Mouse (Mus musculus): ENCODE results near the gene Zscan21. TPM values are rescaled to one million over a fixed set of nuclear protein-coding genes. Genes with fewer than 3 reads are reported as not detected.
"Not testable (repeated sequence)": the region's sequence is repeated elsewhere in the genome, so short reads cannot be mapped to it uniquely, and the experiment has no call there.

Gene Zscan21
- polyA plus RNA-seq, 1 experiment from 2014 or later: 44.2 TPM

DNA sequence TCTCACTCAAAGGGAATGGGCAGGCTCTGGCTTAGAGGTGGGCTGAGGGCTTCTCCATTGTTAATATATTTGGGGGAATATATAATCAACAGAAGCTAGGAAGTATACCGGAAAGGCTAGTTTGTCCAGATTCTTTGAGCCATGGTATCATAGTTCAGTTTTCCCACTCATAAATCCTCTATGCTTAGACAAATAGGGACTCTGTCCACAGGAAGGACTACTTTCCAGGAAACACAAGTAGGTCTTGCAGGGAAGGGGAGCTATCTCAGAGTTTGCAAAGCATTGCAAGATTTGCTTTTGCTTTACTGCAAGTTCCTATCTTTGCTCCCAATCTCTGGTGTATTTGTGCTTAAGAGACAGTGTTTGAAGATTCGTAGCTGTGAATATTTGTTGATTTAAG, 11.7 kb upstream of the Zscan21 start:
- Histone ChIP-seq H3K4me3 (ENCODE audit: low read length) (no peak overlapping the region), H3K4me2 (ENCODE audit: low read depth, low read length) (peak overlapping the region; percentile 7; the same call in 1 of the 2 replicates), H3K9me3 (ENCODE audit: control insufficient read depth, low read length) (no peaks in the 10 kb centered on the region), H3K4me1 (ENCODE audit: control insufficient read depth, insufficient read depth, low read length) (no peaks in the 10 kb centered on the region), H3K27ac (ENCODE audit: low read length) (no peak overlapping the region), H3K36me3 (ENCODE audit: control insufficient read depth, insufficient read depth, low read length) (peaks cover 15% of the 10 kb centered on the region; the same call in 1 of the 2 replicates), H3K27me3 (replicated peaks; ENCODE audit: control insufficient read depth, insufficient read depth, low read length) (no peaks in the 10 kb centered on the region), H3K9ac (ENCODE audit: low read depth, low read length) (no peak overlapping the region)
- ATAC-seq: peak; percentile 80
- 58% methylated on average over 2 of the region's 2 CpGs for WGBS

DNA sequence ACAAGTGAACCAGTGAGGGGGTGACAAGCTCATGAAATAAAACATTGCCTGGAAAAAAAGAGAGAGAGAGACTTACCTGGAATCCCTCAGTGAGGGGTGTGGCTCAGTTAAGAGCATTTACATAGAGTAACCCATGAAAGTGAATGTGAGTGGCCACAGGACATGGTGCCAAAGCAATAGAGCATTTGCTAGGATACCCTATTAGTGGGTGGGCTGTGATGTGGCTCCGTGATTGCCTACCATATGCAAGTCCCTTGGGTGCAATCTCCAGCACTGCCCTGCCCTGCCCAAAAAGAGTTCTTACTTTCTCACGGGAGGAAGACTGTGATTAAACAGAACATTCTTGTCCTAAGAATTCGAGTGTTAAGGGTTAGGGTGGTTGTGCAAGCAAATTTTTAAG, 9.6 kb upstream of the Zscan21 start:
- H3K4me1 ChIP-seq (ENCODE audit: control insufficient read depth, insufficient read depth, low read length): no peaks in the 10 kb centered on the region
- WGBS: 56% methylated on average over 3 of the region's 3 CpGs
- H3K27me3 ChIP-seq (replicated peaks; ENCODE audit: control insufficient read depth, insufficient read depth, low read length): no peaks in the 10 kb centered on the region
- no peaks in the 10 kb centered on the region for H3K9me3 ChIP-seq (ENCODE audit: control insufficient read depth, low read length)
- no peak overlapping the region for H3K9ac ChIP-seq (ENCODE audit: low read depth, low read length)
- H3K27ac ChIP-seq (ENCODE audit: low read length): no peak overlapping the region
- H3K4me3 ChIP-seq (ENCODE audit: low read length): no peak overlapping the region
- H3K4me2 ChIP-seq (ENCODE audit: low read depth, low read length): no peak overlapping the region
- H3K36me3 ChIP-seq (ENCODE audit: control insufficient read depth, insufficient read depth, low read length): no peaks in the 10 kb centered on the region
- no peak for ATAC-seq

DNA sequence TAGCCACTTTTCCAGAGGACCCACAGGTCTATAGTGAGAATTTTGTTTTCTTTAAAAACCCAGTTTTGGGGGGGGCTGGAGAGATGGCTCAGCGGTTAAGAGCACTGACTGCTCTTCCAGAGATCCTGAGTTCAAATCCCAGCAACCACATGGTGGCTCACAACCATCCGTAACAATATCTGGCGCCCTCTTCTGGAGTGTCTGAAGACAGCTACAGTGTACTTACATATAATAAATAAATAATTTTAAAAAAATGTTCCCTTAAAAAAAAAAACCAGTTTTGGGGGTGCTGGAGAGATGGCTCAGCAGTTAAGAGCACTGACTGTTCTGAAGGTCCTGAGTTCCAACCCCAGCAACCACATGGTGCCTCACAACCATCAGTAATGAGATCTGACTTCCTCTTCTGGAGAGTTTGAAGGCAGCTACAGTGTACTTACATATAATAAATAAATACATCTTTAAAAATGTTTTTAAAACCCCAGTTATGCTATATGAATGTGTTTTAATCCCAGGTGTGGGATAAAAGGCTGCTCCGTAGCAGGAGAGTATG, 6.8 kb upstream of the Zscan21 start:
- WGBS: 56% methylated on average over 4 of the region's 4 CpGs

DNA sequence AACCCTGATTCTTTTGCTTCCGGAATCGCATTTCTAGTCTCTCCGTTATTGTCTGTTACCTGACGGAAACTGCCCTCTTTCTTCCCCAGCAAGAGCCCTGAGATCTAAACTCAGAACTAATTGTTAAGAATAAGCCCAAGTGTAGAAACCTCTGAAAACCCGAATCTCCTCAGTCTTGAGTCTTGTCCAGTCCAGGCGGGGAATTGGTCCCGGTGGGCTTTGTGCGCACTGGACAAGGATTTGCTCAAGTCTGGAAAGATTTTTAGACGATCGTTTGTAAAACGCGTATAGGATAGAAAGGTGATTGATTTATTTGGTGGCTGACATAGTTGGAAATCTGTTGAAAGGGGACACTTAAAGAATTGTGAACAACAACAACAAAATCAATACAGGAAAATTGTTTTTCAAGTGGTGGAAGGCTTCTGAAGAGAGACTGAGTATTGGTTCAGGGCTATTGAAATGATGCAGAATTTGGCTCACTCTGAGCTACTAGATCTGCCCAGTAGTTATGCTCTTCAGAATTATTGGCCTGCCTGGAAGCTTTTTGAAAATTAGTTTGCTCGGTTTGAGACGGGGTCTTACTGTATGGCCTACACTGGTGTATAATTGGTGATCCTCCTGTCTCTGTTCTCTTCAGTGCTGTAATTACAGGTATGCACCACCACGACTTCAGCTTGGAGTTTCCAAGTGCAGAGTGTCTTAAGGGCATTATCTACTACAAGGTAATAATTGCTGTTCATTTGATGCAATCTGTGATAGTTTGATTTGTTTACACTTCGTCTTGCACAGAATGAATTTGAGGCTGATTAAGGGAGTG, 704 bp downstream of the Zscan21 start:
- WGBS: 6% methylated on average over 16 of the region's 16 CpGs
- ATAC-seq: peak; percentile 50
- H3K27ac ChIP-seq (ENCODE audit: low read length): peak overlapping the region; percentile 88

More for the DNA sequence above, 6.8 kb upstream of the Zscan21 start:
- ATAC-seq; H3K27me3 ChIP-seq (replicated peaks; ENCODE audit: control insufficient read depth, insufficient read depth, low read length); H3K9ac ChIP-seq (ENCODE audit: low read depth, low read length); H3K4me3 ChIP-seq (ENCODE audit: low read length); H3K4me2 ChIP-seq (ENCODE audit: low read depth, low read length); H3K4me1 ChIP-seq (ENCODE audit: control insufficient read depth, insufficient read depth, low read length); H3K27ac ChIP-seq (ENCODE audit: low read length); H3K36me3 ChIP-seq (ENCODE audit: control insufficient read depth, insufficient read depth, low read length); H3K9me3 ChIP-seq (ENCODE audit: control insufficient read depth, low read length): not testable (repeated sequence)

DNA sequence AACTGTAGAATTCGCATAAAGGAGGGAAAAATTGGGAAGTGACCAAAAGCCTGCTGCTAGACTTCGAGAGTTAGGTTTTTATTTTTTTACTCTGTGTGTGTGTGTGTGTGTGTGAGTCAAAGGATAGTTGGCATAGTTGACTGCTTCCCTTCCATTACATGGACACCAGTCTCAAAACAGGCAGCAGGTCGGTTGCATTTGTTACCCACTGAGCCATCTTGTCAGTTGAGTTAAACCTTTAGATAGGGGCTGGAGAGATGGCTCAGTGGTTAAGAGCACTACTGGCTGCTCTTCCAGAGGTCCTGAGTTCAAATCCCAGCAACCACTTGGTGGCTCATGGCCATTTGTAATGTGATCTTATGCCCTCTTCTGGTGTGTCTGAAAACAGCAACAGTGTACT, 1.3 kb downstream of the Zscan21 start:
- H3K9ac ChIP-seq (ENCODE audit: low read depth, low read length): peak overlapping the region; percentile 71
- peaks cover 1% of the 10 kb centered on the region for H3K36me3 ChIP-seq (ENCODE audit: control insufficient read depth, insufficient read depth, low read length)
- H3K4me3 ChIP-seq (ENCODE audit: low read length): peak overlapping the region; percentile 59
- H3K27ac ChIP-seq (ENCODE audit: low read length): no peak overlapping the region
- H3K9me3 ChIP-seq (ENCODE audit: control insufficient read depth, low read length): no peaks in the 10 kb centered on the region
- H3K27me3 ChIP-seq (replicated peaks; ENCODE audit: control insufficient read depth, insufficient read depth, low read length): no peaks in the 10 kb centered on the region
- peak overlapping the region; percentile 58 for H3K4me2 ChIP-seq (ENCODE audit: low read depth, low read length)
- 63% methylated on average over 3 of the region's 3 CpGs for WGBS
- peaks cover 11% of the 10 kb centered on the region; the same call in 1 of the 2 replicates for H3K4me1 ChIP-seq (ENCODE audit: control insufficient read depth, insufficient read depth, low read length)
- ATAC-seq: no peak

More for the DNA sequence above, 704 bp downstream of the Zscan21 start:
- no peaks in the 10 kb centered on the region for H3K9me3 ChIP-seq (ENCODE audit: control insufficient read depth, low read length)
- no peaks in the 10 kb centered on the region for H3K27me3 ChIP-seq (replicated peaks; ENCODE audit: control insufficient read depth, insufficient read depth, low read length)
- no peaks in the 10 kb centered on the region; the same call in 1 of the 2 replicates for H3K36me3 ChIP-seq (ENCODE audit: control insufficient read depth, insufficient read depth, low read length)
- peak overlapping the region; percentile 58 for H3K4me2 ChIP-seq (ENCODE audit: low read depth, low read length)
- peaks cover 11% of the 10 kb centered on the region; the same call in 1 of the 2 replicates for H3K4me1 ChIP-seq (ENCODE audit: control insufficient read depth, insufficient read depth, low read length)
- peak overlapping the region; percentile 59 for H3K4me3 ChIP-seq (ENCODE audit: low read length)
- H3K9ac ChIP-seq (ENCODE audit: low read depth, low read length): peak overlapping the region; percentile 71

DNA sequence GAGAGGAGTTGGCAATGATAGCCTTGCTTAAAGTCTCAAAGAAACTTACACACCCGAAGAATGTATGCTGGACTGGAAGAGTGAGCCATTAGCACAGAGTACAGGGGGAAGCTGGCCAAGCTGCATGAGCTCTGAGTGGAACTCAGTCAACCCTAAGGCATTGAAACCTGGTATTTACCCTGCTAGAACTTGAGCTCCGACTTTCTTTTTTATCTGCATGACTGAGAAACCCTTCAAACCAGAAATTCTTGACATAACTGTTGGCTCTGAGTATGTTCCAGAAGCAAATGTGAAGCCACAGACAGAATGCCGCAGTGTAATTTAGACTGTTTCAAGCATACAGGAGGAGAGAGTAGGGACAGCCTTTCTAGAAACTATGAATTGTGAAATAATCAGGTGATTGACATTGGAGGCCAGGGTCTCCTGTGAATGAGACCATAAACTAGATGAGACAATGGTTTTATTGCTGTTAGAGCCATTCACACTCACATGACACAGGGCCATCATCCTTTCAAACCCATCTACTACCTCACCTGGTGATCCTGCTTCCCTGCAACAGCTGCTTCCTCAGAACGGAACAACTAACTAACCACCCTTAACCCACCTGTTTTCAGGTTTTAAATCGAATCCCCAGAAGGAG, 15.8 kb downstream of the Zscan21 start:
- no peak overlapping the region for H3K9ac ChIP-seq (ENCODE audit: low read depth, low read length)
- WGBS: 77% methylated on average over 5 of the region's 5 CpGs

DNA sequence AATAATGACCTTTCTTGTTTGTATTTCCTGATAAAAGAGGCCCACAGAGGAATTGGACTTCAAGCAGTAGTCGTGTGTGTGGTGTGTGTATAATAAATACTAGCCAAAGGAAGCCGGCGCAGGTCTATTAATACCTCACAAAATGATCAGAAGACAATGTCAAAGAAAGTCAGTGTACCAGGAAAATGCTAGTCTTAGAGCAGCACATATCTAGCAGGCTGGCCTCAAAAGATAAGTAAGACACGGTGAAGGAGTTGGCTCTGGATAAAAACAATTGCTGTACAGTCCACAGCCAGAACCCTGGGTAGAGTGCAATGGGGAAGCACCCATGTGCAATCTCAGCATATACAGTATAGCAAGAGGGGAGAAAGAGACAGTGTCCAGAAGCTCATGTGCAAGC, 20.6 kb downstream of the Zscan21 start:
- no peaks in the 10 kb centered on the region for H3K27me3 ChIP-seq (replicated peaks; ENCODE audit: control insufficient read depth, insufficient read depth, low read length)
- no peak overlapping the region for H3K4me2 ChIP-seq (ENCODE audit: low read depth, low read length)
- WGBS: 51% methylated on average over 4 of the region's 4 CpGs
- peaks cover 10% of the 10 kb centered on the region; the same call in 1 of the 2 replicates for H3K36me3 ChIP-seq (ENCODE audit: control insufficient read depth, insufficient read depth, low read length)
- no peak overlapping the region for H3K9ac ChIP-seq (ENCODE audit: low read depth, low read length)
- H3K4me3 ChIP-seq (ENCODE audit: low read length): no peak overlapping the region
- peak; percentile 73 for ATAC-seq
- H3K9me3 ChIP-seq (ENCODE audit: control insufficient read depth, low read length): no peaks in the 10 kb centered on the region
- H3K27ac ChIP-seq (ENCODE audit: low read length): peak overlapping the region; percentile 64
- peaks cover 6% of the 10 kb centered on the region for H3K4me1 ChIP-seq (ENCODE audit: control insufficient read depth, insufficient read depth, low read length)

More for the DNA sequence above, 15.8 kb downstream of the Zscan21 start:
- no peaks in the 10 kb centered on the region for H3K27me3 ChIP-seq (replicated peaks; ENCODE audit: control insufficient read depth, insufficient read depth, low read length)
- peak overlapping the region; percentile 76 for H3K27ac ChIP-seq (ENCODE audit: low read length)
- peaks cover 12% of the 10 kb centered on the region; the same call in 1 of the 2 replicates for H3K36me3 ChIP-seq (ENCODE audit: control insufficient read depth, insufficient read depth, low read length)
- no peak overlapping the region for H3K4me2 ChIP-seq (ENCODE audit: low read depth, low read length)
- peaks cover 3% of the 10 kb centered on the region for H3K4me1 ChIP-seq (ENCODE audit: control insufficient read depth, insufficient read depth, low read length)
- H3K9me3 ChIP-seq (ENCODE audit: control insufficient read depth, low read length): no peaks in the 10 kb centered on the region
- no peak overlapping the region for H3K4me3 ChIP-seq (ENCODE audit: low read length)
- peak; percentile 83 for ATAC-seq

DNA sequence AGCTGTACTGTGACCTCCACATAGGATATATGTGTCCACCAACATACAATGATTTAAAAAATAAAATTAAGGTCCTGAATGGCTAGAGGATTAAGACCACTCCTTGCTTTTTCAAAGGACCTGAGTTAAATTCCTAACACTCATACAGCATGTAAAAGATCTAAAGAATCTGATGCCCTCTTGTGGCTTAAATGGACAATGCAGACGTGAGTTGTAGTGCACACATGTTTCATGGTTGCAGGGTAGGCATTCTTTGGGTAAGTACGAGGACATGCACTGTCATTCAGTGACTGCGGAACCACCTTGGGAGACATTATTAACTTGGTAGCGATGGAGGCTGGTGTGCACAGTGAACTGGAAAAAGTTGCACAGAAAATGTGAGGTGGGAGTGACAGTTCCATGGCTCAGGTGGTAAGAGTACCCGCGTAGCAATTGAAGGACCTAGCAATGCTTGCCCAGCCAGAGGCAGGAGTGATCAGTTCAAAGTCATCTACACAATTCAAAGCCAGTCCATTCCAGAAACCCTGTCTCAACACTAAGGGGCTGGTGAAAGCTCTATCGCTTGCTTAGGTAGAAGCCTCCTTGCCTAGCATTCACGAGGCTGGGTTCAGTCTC, 21.3 kb downstream of the Zscan21 start:
- ATAC-seq: peak; percentile 67

DNA sequence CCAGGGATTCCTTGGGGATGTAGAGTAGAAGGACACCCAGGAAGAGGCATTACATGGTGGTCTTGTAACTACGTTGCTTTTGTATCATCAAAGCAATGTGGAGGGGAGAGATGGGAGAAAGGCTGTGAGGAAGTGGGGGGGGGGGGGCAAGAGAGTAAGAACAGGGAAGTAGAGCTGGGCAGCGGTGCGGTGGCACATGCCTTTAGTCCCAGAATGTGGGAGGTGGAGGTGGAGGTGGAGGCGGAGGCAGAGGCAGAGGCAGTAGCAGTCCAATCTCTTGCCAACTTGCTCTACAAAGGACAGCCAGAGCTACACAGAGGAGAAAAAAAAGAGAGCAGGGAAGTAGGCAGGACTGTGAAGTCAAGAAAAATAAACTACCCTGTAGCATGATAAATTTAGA, 21.9 kb downstream of the Zscan21 start:
- Histone ChIP-seq H3K9me3 (ENCODE audit: control insufficient read depth, low read length) (no peaks in the 10 kb centered on the region), H3K4me3 (ENCODE audit: low read length) (no peak overlapping the region), H3K9ac (ENCODE audit: low read depth, low read length) (no peak overlapping the region), H3K4me1 (ENCODE audit: control insufficient read depth, insufficient read depth, low read length) (peaks cover 6% of the 10 kb centered on the region), H3K36me3 (ENCODE audit: control insufficient read depth, insufficient read depth, low read length) (peaks cover 10% of the 10 kb centered on the region; the same call in 1 of the 2 replicates), H3K27me3 (replicated peaks; ENCODE audit: control insufficient read depth, insufficient read depth, low read length) (no peaks in the 10 kb centered on the region), H3K27ac (ENCODE audit: low read length) (no peak overlapping the region), H3K4me2 (ENCODE audit: low read depth, low read length) (no peak overlapping the region)
- no peak for ATAC-seq
- WGBS: 83% methylated on average over 4 of the region's 4 CpGs

More for the DNA sequence above, 21.3 kb downstream of the Zscan21 start:
- H3K27me3 ChIP-seq (replicated peaks; ENCODE audit: control insufficient read depth, insufficient read depth, low read length): no peaks in the 10 kb centered on the region
- H3K9me3 ChIP-seq (ENCODE audit: control insufficient read depth, low read length): no peaks in the 10 kb centered on the region
- 56% methylated on average over 8 of the region's 8 CpGs for WGBS
- no peak overlapping the region for H3K9ac ChIP-seq (ENCODE audit: low read depth, low read length)
- H3K4me3 ChIP-seq (ENCODE audit: low read length): no peak overlapping the region
- H3K4me1 ChIP-seq (ENCODE audit: control insufficient read depth, insufficient read depth, low read length): peaks cover 6% of the 10 kb centered on the region
- no peak overlapping the region for H3K4me2 ChIP-seq (ENCODE audit: low read depth, low read length)
- peaks cover 10% of the 10 kb centered on the region; the same call in 1 of the 2 replicates for H3K36me3 ChIP-seq (ENCODE audit: control insufficient read depth, insufficient read depth, low read length)
- H3K27ac ChIP-seq (ENCODE audit: low read length): no peak overlapping the region

All from intestine, embryonic 16.5 days (tissue).